Mouse (Mus musculus) stomach, postnatal 0 days (tissue): ENCODE data around the gene Rmnd5a.

Source experiments
- CTCF ChIP-seq: IDR thresholded peaks from 2 replicates; pipeline ENCODE4 v1.5.1; 2016; ENCODE audit warnings: antibody characterized with exemption, low read depth, mild to moderate bottlenecking, moderate library complexity
- EP300 ChIP-seq: optimal IDR thresholded peaks from 2 replicates; pipeline ENCODE3; 2016; ENCODE audit warnings: antibody characterized with exemption

DNA sequence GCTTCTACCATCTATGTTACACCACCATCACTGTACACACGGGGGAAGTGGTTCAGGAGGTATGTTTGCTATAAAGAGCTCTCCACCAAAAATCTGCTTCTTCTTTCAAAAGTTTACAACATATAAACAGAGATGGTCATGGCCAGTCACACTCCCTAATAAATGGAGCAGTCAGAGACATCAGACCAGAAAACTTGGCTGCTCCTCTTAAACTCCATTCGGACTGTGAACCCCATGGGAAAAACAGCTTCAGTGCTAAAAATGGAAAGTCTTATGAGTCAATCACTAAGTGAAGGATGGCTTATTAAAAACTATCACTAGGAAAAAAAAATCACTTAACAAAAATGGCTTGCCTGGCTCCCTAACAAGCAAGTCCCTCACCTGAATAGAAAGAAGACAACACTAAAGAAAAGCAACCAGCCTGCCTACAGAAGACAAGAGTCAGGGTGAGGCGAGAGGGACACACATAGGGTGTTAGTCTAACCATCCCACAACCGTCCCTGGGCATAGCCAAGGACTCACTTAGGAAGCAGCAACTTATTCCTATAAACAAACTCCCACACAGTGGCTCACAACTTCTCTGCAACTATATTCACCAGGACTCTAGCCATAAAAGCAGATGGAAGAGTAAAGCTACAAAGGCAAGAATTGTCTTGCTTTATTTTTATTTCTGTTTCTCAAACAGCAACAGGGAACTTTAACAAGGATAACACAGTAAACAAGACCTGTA is 12.3 kb downstream of the Rmnd5a start:
- TF ChIP-seq CTCF: no peak
- TF ChIP-seq EP300: no peak
